Mouse (Mus musculus) liver, adult 2 months (tissue): ENCODE measurements at regions not wholly inside any gene's neighbourhood (a gene's known extent, or its start where the extent isn't known, plus 50 kb on each side); places are given as distances from the start of the nearest gene placed in this dataset.

Experiments used
- DNase-seq: peaks from one replicate; pipeline ENCODE4 v3.0.0-alpha.2; 2011; ENCODE audit warnings: low read depth, low spot score; ENCODE audit errors: extremely low read depth
- H3K27ac ChIP-seq: fragments of 200-500 bp; replicated peaks from 2 replicates; pipeline ENCODE4 v1.5.1; 2012; ENCODE audit warnings: low read depth, mild to moderate bottlenecking, control low read depth, inconsistent platforms, low read length; ENCODE audit not compliant: insufficient read depth
- H3K27me3 ChIP-seq: fragments of 200-500 bp; 2 replicates; pipeline ENCODE4 v1.6.1; 2012; ENCODE audit warnings: mild to moderate bottlenecking, moderate library complexity, low read length, inconsistent platforms; ENCODE audit not compliant: control insufficient read depth, insufficient read depth
- H3K36me3 ChIP-seq: fragments of 200-500 bp; 2 replicates; pipeline ENCODE4 v1.6.1; 2012; ENCODE audit warnings: low read length, inconsistent platforms; ENCODE audit not compliant: control insufficient read depth, insufficient read depth
- H3K4me1 ChIP-seq: fragments of 200-500 bp; 2 replicates; pipeline ENCODE4 v1.6.1; 2011; ENCODE audit warnings: low read length; ENCODE audit not compliant: control insufficient read depth, insufficient read depth
- H3K4me3 ChIP-seq: fragments of 200-500 bp; 2 replicates; pipeline ENCODE4 v1.5.1; 2011; ENCODE audit warnings: low read depth, mild to moderate bottlenecking, control low read depth, low read length, moderate library complexity; ENCODE audit not compliant: insufficient read depth
- H3K79me2 ChIP-seq: fragments of 200-500 bp; 2 replicates; pipeline ENCODE4 v1.6.1; 2012; ENCODE audit warnings: inconsistent platforms, mild to moderate bottlenecking, low read length, moderate library complexity; ENCODE audit not compliant: control insufficient read depth, insufficient read depth
- H3K9ac ChIP-seq: fragments of 200-500 bp; 2 replicates; pipeline ENCODE4 v1.6.1; 2012; ENCODE audit warnings: low read depth, mild to moderate bottlenecking, control low read depth, inconsistent platforms, low read length
- CTCF ChIP-seq: fragments of 200-500 bp; IDR thresholded peaks from 2 replicates; pipeline ENCODE4 v1.5.1; 2011; ENCODE audit warnings: low read depth, low read length, control low read depth
- POLR2A ChIP-seq: fragments of 200-500 bp; IDR thresholded peaks from 2 replicates; pipeline ENCODE4 v1.6.1; 2011; ENCODE audit warnings: low read length, control low read depth; ENCODE audit not compliant: insufficient read depth; ENCODE audit errors: extremely low read depth
- WGBS: fragments of 180-500 bp; shearing (Covaris S2); methylation state at CpG from one replicate; pipeline ENCODE4 v1.1.7; 2018; 5-methylcytosine and 5-hydroxymethylcytosine counted together

GRCm38 (mm10) chr15:11552110-11552509 lies 152.6 kb upstream of the Tars start:
- Histone ChIP-seq H3K9ac (no peak overlapping the region), H3K79me2 (no peaks in the 10 kb centered on the region), H3K36me3 (no peaks in the 10 kb centered on the region), H3K4me3 (no peak overlapping the region), H3K4me1 (no peaks in the 10 kb centered on the region), H3K27me3 (no peaks in the 10 kb centered on the region), H3K27ac (no peak overlapping the region)
- DNase-seq: no peak
- WGBS: 88% methylated on average over 1 of the region's 1 CpGs
- TF ChIP-seq POLR2A (no peak), CTCF (no peak)

- no peaks in the 10 kb centered on the region for H3K4me1 ChIP-seq
- H3K79me2 ChIP-seq: no peaks in the 10 kb centered on the region
- H3K27ac ChIP-seq: no peak overlapping the region
- H3K9ac ChIP-seq: no peak overlapping the region
- DNase-seq: no peak
- no peak overlapping the region for H3K4me3 ChIP-seq
- 67% methylated on average over 3 of the region's 3 CpGs for WGBS
- H3K27me3 ChIP-seq: no peaks in the 10 kb centered on the region
- no peak for TF ChIP-seq CTCF
- no peak for TF ChIP-seq POLR2A
- H3K36me3 ChIP-seq: no peaks in the 10 kb centered on the region
These were observed 140.0 kb upstream of the Tars start for GRCm38 (mm10) chr15:11539485-11539884.

DNA sequence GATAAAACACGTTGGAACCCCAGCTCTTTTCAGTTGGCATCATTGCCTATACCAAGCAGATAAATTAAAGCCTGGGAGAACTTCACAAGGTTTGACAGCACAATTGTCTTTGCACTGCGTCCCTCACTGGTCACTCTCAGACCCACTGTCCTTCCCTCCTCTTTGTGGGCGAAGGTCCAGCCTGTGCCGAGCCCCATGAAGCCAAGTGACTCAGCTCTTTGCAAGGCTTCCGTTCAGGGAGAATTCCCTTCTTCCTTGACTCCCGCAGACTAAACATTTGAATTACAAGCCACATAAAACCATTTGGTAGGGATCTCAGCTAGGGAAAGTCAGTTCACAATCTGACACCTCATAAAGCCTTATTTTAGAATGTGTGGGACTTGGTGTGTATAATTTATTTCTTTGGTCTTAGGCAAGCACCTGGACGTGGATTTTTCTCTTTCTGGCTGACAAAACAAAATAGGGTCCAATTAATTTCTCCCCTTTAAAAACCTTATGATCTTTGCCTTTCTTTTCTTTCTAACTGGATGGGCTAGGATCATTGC lies 136.7 kb upstream of the Tars start:
- TF ChIP-seq CTCF (no peak), POLR2A (no peak)
- DNase-seq: no peak
- 74% methylated on average over 7 of the region's 7 CpGs for WGBS
- Histone ChIP-seq H3K27me3 (no peaks in the 10 kb centered on the region), H3K4me3 (no peak overlapping the region), H3K36me3 (no peaks in the 10 kb centered on the region), H3K9ac (no peak overlapping the region), H3K4me1 (no peaks in the 10 kb centered on the region), H3K27ac (no peak overlapping the region), H3K79me2 (no peaks in the 10 kb centered on the region)

- no peaks in the 10 kb centered on the region for H3K36me3 ChIP-seq
- 87% methylated on average over 12 of the region's 12 CpGs for WGBS
These were observed 135.2 kb upstream of the Tars start for GRCm38 (mm10) chr15:11534404-11535251.

DNA sequence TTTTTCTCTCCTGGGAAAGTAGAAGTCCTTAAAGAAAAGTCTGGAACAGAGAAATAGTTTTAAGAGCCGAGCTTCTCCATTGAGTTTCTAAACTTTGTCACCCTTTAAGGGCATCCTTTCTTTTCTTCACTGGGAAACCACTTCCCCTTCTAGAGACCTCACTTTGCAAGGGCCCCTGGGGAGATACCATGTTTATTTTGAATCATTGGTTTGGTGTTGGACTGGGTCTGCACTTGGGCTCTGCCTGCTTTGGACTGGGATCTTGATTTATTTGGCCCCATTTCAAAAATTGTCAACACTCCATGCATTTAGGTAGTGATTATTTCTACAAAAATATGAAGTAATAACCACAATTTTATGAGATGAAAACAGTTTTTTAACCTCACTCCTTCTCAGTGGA lies 134.2 kb upstream of the Tars start:
- no peak for TF ChIP-seq CTCF
- TF ChIP-seq POLR2A: no peak

More at GRCm38 (mm10) chr15:11534404-11535251, 135.2 kb upstream of the Tars start:
- Histone ChIP-seq H3K4me3 (no peak overlapping the region), H3K27me3 (no peaks in the 10 kb centered on the region), H3K79me2 (no peaks in the 10 kb centered on the region), H3K4me1 (no peaks in the 10 kb centered on the region), H3K27ac (no peak overlapping the region), H3K9ac (no peak overlapping the region)
- TF ChIP-seq CTCF (no peak), POLR2A (no peak)
- no peak for DNase-seq

More for the DNA sequence above, 134.2 kb upstream of the Tars start:
- H3K79me2 ChIP-seq: no peaks in the 10 kb centered on the region
- DNase-seq: no peak
- H3K27ac ChIP-seq: no peak overlapping the region
- WGBS: 63% methylated on average over 1 of the region's 1 CpGs
- no peaks in the 10 kb centered on the region for H3K27me3 ChIP-seq
- H3K4me1 ChIP-seq: no peaks in the 10 kb centered on the region
- no peak overlapping the region for H3K9ac ChIP-seq
- no peak overlapping the region for H3K4me3 ChIP-seq
- no peaks in the 10 kb centered on the region for H3K36me3 ChIP-seq
